Mouse (Mus musculus) yolk sac, embryonic 10.5 days (tissue): Measurements from ENCODE around the gene Fbxl19.
A peak's percentile ranks its signal among the peaks of the same experiment; 100 is the strongest.

Experiments
- DNase-seq: peaks from one replicate; pipeline ENCODE4 v3.0.0-alpha.2; 2017; ENCODE audit warnings: low spot score

The Fbxl19 gene

DNA sequence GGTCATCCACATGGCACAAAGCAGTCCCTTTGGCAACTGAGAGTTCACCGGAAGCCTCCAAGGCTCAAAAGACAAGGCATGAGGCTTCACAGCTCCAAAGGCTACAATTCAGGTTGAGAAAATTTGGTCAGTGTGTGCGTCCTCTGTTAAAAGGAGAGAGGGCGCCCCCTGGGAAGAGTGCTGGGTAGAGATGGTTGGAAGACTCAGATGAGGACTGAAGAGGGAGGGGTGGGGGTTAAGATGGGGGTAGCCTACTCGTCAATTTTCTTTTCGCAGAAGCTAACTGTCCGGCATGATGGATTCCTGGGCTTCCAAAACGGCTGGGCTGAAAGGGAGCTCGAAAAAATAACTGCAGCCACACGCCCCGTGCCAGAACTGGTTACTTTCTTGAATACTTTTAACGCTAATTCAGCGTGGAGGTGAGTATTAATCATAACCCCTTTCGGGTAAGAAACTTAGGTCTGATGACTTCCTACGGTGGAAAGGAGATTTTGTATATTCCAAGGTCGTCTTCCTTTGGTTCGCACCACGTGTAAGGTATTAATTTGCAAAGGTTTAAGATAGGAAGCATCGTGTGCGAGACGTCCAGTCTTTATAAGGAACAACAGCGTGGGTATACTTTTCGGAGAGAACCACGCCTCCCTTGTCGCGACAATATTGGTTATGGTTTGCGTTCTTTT is at the start of gene Fbxl19:
Gene Fbxl19, plus strand, starts transcription at position 178 of the 680 bp plus-strand sequence.
- peak; percentile 76 for DNase-seq

- DNase-seq, result no peak
These were observed 45.4 kb upstream of the Fbxl19 start for GRCm38 (mm10) chr7:127698986-127699385.

GRCm38 (mm10) chr7:127700712-127701331 is 43.5 kb upstream of the Fbxl19 start:
- no peak for DNase-seq

DNA sequence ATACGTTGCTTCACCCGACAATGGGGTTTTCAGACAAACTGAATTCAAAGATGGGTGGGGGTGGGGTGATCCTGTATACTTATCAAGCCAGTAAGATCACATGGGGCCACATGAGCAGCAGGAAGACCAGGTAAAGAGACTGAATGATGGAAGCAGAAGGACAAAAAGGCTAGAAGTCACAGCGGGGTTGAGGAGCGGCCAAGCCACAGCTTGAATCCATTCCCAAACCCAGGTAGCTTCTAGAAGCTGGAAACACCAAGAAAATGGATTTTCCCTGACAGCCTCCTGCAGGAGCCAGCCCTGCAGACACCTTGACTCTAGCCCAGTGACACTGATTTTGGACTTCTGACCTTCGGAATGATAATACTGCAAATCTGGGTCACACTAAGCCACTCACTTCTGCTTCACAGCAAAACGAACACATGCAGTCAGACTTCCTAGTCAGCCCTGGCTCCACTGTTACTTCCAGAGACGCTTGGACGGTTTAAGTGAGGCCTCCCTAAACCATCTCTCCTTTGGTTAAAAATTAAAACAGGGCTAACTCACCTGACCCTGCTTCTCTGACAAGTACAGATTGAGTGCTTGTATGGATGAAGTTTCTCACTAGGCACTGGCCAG is 40.7 kb upstream of the Fbxl19 start:
- peak; percentile 46 for DNase-seq

DNA sequence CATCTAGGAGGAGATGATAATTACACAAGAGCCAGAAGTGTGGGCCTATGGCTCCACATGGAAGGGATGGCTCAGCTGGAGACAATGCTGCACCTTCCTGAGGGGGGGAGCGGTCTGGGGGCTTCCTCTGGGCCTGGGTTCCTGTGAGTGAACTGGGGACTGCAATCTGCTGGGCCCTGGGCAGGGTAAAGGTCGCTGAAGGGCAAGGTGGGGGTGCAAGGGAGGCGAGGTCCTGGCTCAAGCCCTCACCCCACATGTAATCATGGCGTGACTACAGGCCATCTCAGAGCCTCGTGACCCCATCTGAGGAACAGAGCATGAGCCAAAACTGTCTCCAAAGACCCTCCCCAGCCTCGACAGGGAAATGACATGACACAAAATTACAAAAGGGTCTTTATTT is 39.7 kb upstream of the Fbxl19 start:
- DNase-seq, result no peak

- no peak for DNase-seq
These were observed 38.6 kb upstream of the Fbxl19 start for GRCm38 (mm10) chr7:127705706-127706105.

GRCm38 (mm10) chr7:127707045-127707956 is 37.0 kb upstream of the Fbxl19 start:
- peak; percentile 13 for DNase-seq

- no peak for DNase-seq
These were observed 36.5 kb upstream of the Fbxl19 start for GRCm38 (mm10) chr7:127707957-127708206.

DNA sequence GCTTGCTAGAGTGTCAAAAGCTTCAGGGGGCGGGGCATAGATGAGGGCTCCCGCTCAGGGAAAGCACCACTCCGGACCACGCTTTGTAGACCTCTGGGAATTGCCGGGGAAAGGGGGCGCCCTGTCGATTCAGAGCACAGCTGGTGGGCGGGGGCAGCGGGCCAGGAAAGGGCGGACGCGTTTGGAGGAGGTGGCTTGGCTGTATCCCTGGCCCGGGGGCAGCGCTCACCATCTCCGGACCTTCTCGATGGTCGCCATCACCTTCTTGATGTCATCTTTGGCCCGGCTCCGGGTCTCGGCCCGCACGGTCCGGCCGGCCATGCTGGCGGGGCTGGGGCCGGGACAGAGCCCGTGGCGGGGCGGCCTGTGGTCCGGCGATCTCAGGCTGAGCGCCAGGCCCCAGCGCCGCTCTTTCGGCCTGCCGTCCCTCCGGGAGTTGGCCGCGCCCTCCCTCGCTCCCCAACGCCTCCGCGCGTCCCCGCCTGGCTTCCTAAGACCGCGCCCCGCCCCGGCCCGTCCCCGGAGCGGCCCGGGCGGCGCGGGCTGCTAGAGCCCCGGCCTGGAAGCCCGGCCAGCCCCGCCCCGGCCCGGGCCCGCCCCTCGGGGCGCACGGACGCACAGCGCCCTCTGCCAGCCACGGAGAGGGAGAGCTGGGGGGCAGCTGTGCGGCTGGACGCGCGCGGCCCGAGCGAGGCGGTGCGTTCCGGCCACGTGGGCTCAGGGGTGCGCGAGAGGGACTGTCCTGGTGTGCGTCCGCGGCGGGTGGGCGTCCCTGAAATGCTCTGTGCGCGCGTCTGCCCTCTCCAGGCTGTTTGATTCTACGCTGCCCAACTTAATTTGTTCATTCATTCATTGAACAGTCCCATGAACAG is 35.9 kb upstream of the Fbxl19 start, which contains the start of gene Bcl7c:
Gene Bcl7c, minus strand, starts transcription at position 727 of the 872 bp plus-strand sequence.
- DNase-seq, result peak; percentile 95

DNA sequence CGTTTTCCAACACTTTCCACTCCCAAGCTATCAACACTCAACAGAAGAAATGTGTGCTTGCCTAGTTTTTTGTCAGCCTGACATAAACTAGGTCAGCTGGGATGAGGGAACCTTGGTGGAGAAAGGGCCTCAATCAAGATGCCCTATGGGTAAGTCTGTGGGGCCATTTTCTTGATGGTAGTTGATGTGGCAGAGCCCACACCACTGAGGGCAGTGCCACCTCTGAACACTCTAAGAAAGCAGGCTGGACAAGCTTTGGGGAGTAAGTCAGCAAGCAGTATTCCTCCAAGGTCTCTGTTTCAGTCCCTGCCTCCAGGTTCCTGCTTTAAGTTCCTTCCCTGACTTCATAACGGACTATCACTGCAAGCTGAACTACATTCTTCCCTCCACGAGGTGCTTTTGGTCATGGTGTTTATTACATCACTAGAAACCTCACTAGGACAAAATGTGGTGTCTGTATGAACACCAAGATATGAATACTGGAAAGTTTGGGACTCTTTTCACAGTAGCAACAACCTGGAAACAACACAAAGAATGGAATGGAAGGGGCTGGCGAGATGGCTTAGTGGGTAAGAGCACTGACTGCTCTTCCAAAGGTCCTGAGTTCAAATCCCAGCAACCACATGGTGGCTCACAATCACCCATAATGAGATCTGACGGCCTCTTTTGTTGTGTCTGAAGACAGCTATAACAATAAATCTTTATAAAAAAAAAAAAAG is 34.9 kb upstream of the Fbxl19 start:
- DNase-seq, result no peak

GRCm38 (mm10) chr7:127711031-127711430 is 33.3 kb upstream of the Fbxl19 start:
- DNase-seq, result no peak

- no peak for DNase-seq
These were observed 32.9 kb upstream of the Fbxl19 start for GRCm38 (mm10) chr7:127711456-127711855.

- peak; percentile 86 for DNase-seq
These were observed 31.6 kb upstream of the Fbxl19 start, which contains the start of gene Ctf1 for GRCm38 (mm10) chr7:127712461-127713385. TSS of gene Ctf1 (plus strand) at chr7:127712736.

DNA sequence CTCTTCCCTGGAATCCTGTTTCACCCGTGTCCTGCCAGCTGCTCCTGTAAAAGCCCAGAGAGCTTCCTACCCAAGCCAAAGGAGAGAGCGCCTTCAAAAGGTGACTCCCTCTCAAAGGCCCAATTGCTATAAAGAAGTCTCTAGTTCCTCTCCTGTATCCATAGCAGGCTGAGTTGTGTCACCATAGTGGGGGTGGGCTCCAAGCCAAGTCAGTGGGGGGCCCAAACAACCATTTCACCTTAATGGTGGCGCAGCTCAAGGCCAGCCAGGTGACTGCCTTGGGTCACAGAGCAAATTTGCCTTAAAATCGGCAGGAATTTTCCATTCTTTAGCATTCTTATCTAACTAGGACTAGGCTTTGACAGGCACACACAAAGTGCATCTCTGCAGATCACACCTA is 29.5 kb upstream of the Fbxl19 start:
- DNase-seq, result no peak

DNA sequence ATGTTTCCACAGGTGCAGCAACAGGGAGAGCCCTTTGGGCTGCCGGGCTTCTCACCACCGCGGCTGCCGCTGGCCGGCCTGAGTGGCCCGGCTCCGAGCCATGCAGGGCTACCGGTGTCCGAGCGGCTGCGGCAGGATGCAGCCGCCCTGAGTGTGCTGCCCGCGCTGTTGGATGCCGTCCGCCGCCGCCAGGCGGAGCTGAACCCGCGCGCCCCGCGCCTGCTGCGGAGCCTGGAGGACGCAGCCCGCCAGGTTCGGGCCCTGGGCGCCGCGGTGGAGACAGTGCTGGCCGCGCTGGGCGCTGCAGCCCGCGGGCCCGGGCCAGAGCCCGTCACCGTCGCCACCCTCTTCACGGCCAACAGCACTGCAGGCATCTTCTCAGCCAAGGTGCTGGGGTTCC is 27.4 kb upstream of the Fbxl19 start:
- peak; percentile 67 for DNase-seq

GRCm38 (mm10) chr7:127718339-127718738 is 26.0 kb upstream of the Fbxl19 start:
- no peak for DNase-seq

- no peak for DNase-seq
These were observed 25.1 kb upstream of the Fbxl19 start for GRCm38 (mm10) chr7:127719258-127719657.

DNA sequence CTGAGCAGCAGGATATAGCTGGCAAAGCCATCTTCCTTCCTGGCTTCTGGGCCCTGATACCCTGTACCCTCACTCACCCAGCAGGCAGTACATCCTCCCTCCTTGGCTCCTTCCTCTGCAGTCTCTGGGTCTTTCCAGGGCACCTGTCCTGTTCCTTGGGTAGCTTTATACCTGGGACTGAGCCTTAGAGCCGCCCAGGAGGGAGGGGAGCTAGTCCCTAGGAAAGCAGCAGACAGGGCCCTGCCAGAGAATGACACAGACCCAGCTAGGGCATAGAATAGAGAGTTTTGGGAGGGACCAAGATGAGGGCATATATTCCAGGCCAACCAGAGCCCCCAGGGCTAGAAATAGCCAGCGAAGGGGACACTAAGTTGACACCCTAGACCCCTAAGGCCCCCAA is 18.9 kb upstream of the Fbxl19 start:
- DNase-seq, result no peak

GRCm38 (mm10) chr7:127725924-127726323 is 18.4 kb upstream of the Fbxl19 start:
- DNase-seq, result no peak

GRCm38 (mm10) chr7:127727898-127728297 is 16.4 kb upstream of the Fbxl19 start:
- DNase-seq, result no peak
